Mouse (Mus musculus) bone marrow, adult 2 months (tissue): ENCODE results near the gene Gramd1b. TPM values are rescaled to one million over a fixed set of nuclear protein-coding genes. Genes with fewer than 3 reads are reported as not detected.
A peak's percentile ranks its signal among the peaks of the same experiment; 100 is the strongest.

Experiments used
- H3K27ac ChIP-seq: fragments of 200-500 bp; 2 replicates; pipeline ENCODE4 v1.5.1; 2012; ENCODE audit warnings: low read depth, mild to moderate bottlenecking, control low read depth, inconsistent platforms, low read length; ENCODE audit not compliant: control insufficient read depth, poor library complexity, insufficient read depth
- H3K4me1 ChIP-seq: fragments of 200-500 bp; 2 replicates; pipeline ENCODE4 v1.6.1; 2011; ENCODE audit warnings: low read length; ENCODE audit not compliant: control insufficient read depth, insufficient read depth
- H3K4me3 ChIP-seq: fragments of 200-500 bp; replicated peaks from 2 replicates; pipeline ENCODE3; 2011; ENCODE audit warnings: mild to moderate bottlenecking, low read depth, low read length, control low read depth; ENCODE audit not compliant: control insufficient read depth
- CTCF ChIP-seq: fragments of 200-500 bp; IDR thresholded peaks from 2 replicates; pipeline ENCODE4 v1.5.1; 2011; ENCODE audit warnings: low read length, control low read depth; ENCODE audit not compliant: control insufficient read depth, insufficient read depth
- POLR2A ChIP-seq: fragments of 200-500 bp; IDR thresholded peaks from 2 replicates; pipeline ENCODE4 v1.6.1; 2011; ENCODE audit warnings: low read depth, mild to moderate bottlenecking, control low read depth, low read length, borderline replicate concordance; ENCODE audit not compliant: control insufficient read depth
- WGBS: fragments of 180-500 bp; shearing (Covaris S2); methylation state at CpG from one replicate; pipeline ENCODE4 v1.1.7; 2018; 5-methylcytosine and 5-hydroxymethylcytosine counted together
- polyA plus RNA-seq: library from polyadenylated mRNA; stranded (reverse); fragments of >200 nt; gene quantifications from 2 replicates; pipeline ENCODE4 v1.2.4, GENCODE M21; 2011; ENCODE audit warnings: low replicate concordance; ENCODE audit not compliant: missing spikeins, insufficient read depth, insufficient read length

Gramd1b gene
- polyA plus RNA-seq, 1 experiment, result 15.8 TPM

DNA sequence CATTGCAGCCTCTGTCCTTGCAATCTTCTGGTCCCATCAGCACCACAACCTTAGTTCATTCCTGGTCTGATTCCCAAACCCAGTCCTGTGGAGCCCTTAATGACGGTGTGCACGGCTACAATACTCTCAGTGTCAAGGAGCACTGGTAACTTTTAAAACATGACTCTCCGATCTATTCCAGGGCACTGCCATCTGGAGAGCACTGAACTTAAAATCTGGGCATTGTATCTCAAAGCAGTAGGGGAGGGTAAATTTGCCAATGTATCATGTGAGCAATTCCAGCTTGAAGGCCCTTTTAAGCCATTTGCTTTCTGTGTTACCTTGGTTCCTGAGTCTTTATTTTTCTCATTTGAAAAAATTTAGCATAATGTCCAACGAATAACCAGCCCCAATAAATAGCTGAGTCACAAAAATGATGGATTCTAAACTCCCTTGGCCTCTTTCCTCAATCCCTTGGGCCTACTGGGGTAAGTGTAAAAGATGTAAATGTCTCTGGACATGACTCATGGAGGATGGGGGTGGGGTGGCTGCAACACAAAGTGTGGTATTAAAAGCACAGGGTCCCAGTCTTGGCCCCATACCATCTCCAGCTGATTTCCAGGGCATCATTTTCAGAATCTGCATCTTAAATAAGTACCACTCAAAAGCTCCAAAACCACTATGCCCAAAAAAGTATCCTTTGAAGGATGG, 193.9 kb downstream of the Gramd1b start:
- Histone ChIP-seq H3K27ac (no peak overlapping the region), H3K4me3 (no peak overlapping the region), H3K4me1 (no peaks in the 10 kb centered on the region)
- TF ChIP-seq POLR2A (no peak), CTCF (no peak)
- 83% methylated on average over 4 of the region's 4 CpGs for WGBS

DNA sequence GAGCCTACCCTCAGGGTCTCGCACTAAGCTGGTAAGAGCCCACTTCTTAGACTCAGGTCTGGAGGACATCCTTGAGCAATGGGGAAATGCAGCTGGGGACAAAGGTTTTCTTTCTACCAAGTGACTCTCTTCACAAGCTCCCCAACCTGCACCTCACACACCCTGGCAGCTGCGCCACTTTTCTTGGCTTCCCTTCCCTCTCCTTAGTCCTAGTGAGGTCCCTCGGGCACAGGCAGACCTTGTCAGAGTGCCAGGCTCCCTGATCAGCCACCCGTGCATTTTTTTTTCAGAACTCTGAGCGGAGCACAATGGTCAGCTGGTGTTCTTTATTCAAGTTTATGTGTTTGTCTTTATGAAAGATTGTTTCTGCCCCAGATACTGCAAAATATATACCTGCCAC, 194.5 kb downstream of the Gramd1b start:
- Histone ChIP-seq H3K4me3 (no peak overlapping the region), H3K27ac (no peak overlapping the region), H3K4me1 (no peaks in the 10 kb centered on the region)
- 71% methylated on average over 5 of the region's 5 CpGs for WGBS
- TF ChIP-seq POLR2A (no peak), CTCF (no peak)

DNA sequence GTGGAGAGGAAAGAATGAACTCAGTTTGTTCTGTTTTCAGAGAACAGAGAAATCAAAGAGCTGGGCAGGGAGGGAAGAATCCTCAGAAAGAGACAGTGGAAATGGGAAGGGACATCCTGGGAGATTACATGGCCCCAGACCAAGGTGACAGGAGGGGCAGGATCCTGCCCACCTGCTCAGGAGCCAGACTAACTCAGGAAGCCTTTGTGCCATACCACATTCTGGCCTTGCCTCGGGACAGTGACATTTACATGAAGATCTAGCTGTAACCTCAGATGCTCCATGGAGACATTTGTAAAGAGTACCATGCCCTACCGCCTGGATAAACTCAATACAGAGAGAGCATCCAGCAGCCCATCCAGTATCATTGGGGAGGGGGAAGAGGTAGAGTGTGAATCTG, 196.6 kb downstream of the Gramd1b start:
- H3K27ac ChIP-seq, result no peak overlapping the region
- no peak for TF ChIP-seq CTCF
- no peak for TF ChIP-seq POLR2A
- H3K4me1 ChIP-seq, result no peaks in the 10 kb centered on the region
- H3K4me3 ChIP-seq, result no peak overlapping the region
- WGBS, result 75% methylated on average over 2 of the region's 2 CpGs

DNA sequence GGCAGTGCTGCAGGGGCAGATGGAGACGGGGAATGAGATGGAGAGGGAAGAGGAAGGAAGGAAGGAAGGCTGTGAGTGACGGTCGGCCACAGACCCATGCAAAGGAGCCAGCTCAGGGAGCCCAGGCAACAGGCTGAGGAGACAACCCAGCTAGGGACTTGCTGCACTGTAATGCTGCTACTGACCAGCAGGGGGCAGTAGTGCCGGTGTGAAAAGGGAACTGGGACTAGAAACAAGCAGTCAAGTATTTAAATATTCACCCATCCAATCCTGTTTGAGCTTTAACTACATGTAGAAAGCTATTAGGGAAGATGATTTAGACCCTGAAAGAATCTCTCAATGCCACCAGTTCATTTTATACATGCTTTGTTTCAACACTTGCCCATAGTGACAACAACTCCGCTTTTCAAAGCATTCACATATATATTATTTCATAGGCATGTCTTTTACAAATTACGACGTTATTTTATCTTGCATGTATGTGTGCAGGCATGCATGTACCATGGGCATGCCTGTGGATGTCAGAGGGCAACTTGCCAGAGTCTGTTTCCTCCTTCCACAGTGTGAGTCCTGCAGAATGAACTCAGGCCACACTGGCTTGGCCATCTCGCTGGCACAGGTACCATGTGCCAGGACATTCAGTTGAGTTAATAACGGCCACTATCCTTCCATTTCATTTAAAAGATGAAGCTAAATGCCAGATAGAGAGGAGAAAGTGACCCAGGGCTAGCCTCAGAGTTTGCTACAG, 197.4 kb downstream of the Gramd1b start:
- Histone ChIP-seq H3K4me1 (no peaks in the 10 kb centered on the region), H3K27ac (no peak overlapping the region), H3K4me3 (no peak overlapping the region)
- WGBS, result 45% methylated on average over 9 of the region's 9 CpGs
- TF ChIP-seq CTCF (peak; percentile 94), POLR2A (no peak)

DNA sequence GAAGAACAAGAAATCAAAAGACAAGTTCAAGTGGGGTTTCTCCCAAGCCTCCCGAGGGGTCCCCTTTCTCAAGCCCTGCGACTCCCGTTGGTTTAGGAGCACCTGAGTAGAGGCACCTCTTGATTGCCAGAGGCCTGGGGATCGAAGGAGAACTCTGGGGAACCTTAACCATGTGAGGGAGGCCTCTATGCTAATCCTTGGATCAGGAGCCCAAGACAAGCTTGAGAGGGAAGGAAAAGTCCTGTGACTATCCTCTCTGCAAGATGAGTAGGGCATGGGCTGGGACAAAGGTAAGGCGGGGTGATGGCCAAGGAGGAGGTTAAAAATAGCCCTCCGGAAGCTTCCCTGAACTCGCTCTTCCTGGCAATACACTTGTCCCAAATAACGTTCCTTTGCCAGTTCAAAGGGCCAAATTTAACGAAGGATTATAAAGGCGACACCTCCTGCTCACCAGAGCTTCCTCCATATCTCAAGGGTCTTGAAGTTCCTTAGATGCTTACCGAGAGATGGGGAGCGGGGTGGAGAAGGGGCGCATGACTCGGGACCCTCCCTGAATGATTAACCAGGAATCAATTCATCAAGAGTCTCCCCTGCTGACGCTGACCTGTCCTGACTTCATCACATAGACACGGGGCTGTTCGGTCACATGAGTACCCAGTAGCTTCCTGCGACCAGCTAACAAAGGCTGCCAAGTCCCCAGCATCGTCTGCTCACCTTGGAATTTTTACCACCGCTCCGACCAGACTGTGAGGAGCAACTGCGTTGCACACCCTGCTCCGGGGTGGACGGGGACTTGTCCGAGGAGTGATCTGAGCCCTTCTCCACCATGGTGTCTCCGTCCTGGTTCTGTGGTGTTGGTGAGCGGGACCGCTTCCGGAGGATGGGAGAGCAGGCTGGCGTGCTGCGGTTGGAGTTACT, 198.2 kb downstream of the Gramd1b start:
- no peak for TF ChIP-seq POLR2A
- TF ChIP-seq CTCF, result no peak
- Histone ChIP-seq H3K27ac (no peak overlapping the region), H3K4me1 (no peaks in the 10 kb centered on the region), H3K4me3 (no peak overlapping the region)
- WGBS, result 88% methylated on average over 31 of the region's 31 CpGs

DNA sequence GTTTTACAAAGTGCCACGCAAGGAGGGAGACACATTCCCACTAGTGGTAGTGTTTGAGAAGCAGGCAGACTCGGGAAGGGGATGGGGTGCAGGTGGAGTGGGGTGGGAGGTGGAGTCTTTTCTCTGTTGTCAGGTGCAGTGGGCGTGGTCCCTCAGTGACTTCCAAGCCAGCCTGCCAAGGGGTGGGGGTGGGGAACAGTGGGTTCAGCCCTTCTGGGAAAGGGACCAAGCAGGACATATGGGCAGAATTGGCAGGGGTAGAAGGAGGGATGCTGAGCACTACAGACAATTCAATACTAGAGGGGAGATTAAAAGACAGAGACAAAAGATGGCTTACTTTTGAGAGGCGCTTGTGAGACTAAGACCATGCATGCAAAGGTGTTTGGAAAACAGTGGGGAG, 198.9 kb downstream of the Gramd1b start:
- H3K27ac ChIP-seq, result no peak overlapping the region
- no peak for TF ChIP-seq CTCF
- TF ChIP-seq POLR2A, result no peak
- 84% methylated on average over 4 of the region's 4 CpGs for WGBS
- no peaks in the 10 kb centered on the region for H3K4me1 ChIP-seq
- no peak overlapping the region for H3K4me3 ChIP-seq

DNA sequence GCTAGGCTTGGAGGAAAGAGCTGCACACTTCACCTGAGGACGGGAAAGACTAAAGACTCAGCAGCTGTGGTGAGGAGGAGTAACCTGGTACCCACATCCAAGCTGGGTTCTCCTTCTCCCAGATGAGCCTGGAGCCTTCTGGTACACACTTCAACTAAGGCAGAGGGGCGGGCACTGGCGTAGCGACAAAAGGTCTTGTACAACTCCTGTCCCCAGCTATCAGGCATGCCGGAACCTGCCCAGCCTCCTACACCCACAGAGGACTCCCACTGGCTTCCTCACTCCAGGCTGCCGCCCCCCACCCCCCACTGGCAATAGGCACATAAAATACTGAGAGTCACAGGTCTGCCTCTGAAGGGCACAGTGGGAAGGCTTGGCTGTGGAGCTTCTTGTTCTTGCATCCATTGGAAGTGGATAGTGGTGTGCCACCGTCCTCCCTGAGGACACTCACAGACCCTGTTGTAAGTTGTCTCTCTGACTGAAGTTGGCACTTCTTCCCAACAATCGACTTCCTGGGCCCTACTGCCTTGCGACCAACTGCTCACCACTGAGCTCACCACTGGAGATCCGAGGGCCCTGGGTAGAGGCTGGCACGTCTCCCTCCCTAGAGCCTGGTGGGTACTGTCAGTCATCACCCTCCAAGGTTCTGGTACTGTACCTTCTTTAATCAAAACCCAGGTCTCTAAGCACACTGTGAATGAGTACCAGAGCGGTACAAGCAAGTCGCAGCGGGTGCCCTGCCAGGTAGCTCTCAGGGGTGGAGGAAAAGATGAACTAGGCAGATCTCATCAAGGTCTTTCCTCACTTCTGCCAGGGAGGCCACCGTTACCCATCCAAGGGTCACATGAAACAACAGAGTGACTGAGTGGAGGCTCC, 199.5 kb downstream of the Gramd1b start:
- H3K4me1 ChIP-seq, result no peaks in the 10 kb centered on the region
- TF ChIP-seq CTCF (no peak), POLR2A (no peak)
- no peak overlapping the region for H3K27ac ChIP-seq
- WGBS, result 87% methylated on average over 15 of the region's 15 CpGs
- H3K4me3 ChIP-seq, result no peak overlapping the region
